Mouse (Mus musculus) kidney, adult 18-20 months (tissue): Measurements from ENCODE around the gene Gtdc1.
"Not testable (repeated sequence)": the region's sequence is repeated elsewhere in the genome, so short reads cannot be mapped to it uniquely, and the experiment has no call there.

Experiments used
- DNase-seq: peaks from one replicate; pipeline ENCODE4 v3.0.0; 2021

Gtdc1 gene

DNA sequence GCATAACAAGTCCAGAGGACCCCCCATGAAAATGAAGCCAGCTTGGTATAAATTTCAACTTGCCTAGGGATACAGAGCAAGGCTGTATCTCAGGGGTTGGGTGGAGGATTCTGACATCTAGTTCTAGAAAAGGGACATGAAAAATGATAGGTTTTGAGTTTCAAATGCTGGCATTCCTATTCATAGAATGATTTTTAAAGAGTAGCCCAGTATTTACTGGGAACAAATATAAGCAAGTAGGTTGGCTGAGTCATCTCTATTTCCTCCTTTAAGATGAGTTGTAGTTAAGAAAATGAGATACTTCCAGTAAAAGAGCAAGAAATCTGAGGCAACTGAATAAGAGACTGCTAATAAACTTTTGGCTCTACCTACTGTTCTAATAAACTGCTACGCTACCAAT, 190.8 kb downstream of the Gtdc1 start:
- DNase-seq: no peak

DNA sequence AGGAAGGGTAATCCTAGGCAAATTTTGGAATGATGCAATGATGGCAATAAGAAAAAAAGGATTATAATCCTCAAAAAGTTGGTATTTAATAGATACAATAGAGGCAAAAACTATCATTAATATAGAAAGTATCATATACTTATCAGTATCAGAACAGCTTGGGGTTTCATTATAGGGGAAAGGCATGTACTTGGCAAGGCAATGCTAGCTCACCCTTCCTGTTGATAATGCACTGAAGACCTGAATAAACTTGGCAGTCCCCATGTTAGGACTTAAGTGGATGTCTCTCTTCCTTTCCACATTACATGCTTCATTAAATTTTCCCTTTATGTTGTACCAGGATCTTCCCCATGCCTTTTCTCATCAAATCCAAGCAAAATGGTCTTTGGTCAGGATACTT, 206.0 kb downstream of the Gtdc1 start:
- DNase-seq: no peak

- DNase-seq: no peak
Measured at GRCm38 (mm10) chr2:44705883-44706615, 221.4 kb downstream of the Gtdc1 start.

GRCm38 (mm10) chr2:44700276-44700675, 227.2 kb downstream of the Gtdc1 start:
- DNase-seq: no peak

- no peak for DNase-seq
Measured at GRCm38 (mm10) chr2:44696441-44696840, 231.0 kb downstream of the Gtdc1 start.

GRCm38 (mm10) chr2:44693898-44694297, 233.6 kb downstream of the Gtdc1 start:
- DNase-seq: no peak

- DNase-seq: no peak
Measured at GRCm38 (mm10) chr2:44664049-44664448, 263.4 kb downstream of the Gtdc1 start.

DNA sequence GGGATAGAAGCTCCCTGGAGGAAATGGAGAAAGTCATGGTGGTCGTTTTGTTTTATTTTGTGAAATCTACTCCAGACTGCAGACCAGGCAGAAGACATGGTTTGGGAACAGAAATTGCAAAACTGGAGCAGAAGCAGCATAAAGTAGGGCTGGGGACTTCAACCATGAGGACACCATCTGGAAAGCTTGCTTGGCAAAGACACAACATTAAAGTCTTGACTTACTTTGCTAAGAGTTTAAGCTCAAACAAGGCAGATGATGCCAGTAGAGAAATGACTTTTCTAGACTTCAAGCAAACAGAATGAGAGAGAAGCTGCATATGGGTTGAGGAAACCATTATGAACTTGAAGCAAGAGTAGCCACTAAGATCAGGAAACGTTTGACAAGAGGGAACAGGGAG, 267.6 kb downstream of the Gtdc1 start:
- DNase-seq: no peak

DNA sequence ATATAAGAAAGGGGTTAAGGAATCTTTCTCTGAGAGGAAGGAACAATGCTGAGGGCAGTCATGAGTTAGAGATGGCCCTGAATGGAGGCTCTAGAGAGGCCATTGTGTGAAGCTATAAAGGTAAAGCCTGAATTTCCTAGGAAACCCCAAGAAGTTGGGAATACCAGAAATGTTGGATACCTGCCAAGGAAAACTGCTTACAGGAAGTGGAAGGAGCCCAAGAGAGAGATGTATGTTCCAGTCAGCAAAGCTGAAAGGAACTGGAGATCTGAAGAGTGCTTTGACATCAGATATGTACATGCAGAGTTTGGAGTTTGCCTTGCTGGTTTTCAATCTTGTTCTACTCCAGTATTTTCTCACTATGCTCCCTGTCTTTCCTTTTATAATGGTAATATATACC, 268.4 kb downstream of the Gtdc1 start:
- DNase-seq: no peak

- no peak for DNase-seq
Measured at GRCm38 (mm10) chr2:44648537-44648936, 278.9 kb downstream of the Gtdc1 start.

GRCm38 (mm10) chr2:44646398-44646797, 281.1 kb downstream of the Gtdc1 start:
- no peak for DNase-seq

GRCm38 (mm10) chr2:44639370-44639769, 288.1 kb downstream of the Gtdc1 start:
- no peak for DNase-seq

- no peak for DNase-seq
Measured at GRCm38 (mm10) chr2:44638157-44638556, 289.3 kb downstream of the Gtdc1 start.

DNA sequence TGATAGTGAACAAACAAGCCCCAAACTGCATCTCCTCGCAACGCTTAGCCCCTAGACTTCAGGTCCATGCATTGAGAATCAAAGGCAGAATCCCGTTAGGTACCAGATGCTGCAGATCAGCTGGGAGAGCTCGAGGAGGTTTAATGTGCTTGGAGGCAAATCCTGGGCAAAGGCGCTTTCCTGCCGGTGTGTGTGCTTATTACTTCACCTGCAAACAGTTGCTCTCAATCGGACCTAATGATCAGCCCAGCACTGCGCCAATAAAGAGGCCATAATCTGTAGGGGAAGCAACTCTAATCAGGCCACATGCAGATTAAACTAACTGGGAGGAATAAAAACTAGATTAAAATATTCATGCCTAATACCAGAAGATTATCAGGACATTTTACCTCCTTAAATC, 293.5 kb downstream of the Gtdc1 start:
- no peak for DNase-seq

DNA sequence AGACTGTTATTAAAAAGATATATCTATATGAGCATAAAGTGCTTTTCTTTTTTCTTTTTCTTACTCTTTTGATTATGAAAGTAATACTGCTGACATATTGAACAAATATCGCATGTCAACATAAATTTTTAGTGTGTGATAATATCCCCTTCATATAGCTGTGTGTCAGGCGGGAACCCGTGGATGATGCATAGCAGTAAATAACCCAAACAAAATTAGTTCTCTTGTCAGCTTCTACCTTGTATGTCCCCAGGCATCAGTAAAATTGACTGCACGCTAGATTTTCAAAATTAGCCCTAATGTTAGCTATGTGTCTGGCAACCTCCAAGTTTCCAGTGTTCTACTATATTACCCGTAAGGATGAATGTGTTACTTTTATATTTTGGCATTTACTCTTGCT, 294.4 kb downstream of the Gtdc1 start:
- DNase-seq: no peak

- no peak for DNase-seq
Measured at GRCm38 (mm10) chr2:44632584-44632983, 294.9 kb downstream of the Gtdc1 start.

DNA sequence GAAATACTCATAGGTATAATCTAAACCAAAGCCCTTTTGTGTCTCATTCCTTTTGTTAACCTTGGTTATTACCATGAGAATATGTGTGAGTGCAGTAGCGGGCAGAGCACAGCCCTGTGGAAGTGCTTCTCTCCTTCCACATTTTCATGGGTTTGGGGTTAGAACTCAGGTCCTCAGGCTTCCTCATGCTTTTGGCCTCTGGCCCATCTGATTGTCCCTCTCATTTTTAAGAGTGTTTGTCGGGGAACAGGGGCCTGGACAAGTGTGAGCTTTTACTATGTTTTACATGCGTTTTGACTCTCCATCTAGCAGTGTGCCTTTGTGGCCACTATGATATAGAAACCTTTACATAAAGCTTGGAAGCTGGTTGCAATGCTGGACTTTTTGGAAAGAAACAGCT, 296.4 kb downstream of the Gtdc1 start:
- DNase-seq: no peak

- DNase-seq: no peak
Measured at GRCm38 (mm10) chr2:44628778-44629177, 298.7 kb downstream of the Gtdc1 start.

DNA sequence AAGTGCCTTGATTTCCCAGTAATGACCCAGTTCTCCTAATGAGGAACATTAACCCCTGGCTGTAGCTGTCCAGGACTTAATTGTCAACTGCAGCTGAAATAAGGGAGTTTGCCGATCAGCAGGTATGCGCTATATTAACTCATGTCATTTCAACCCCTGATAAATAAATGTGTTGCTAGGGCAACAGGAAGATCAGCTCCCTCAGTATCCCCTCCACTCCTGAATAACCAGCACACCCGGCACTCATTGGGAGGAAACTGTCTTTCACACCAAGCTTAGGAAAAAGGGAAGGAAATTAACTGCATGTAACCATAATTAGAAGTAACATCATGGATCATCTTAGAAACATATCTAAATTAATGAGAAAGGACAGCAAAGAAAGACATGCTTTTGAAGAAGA, 302.3 kb downstream of the Gtdc1 start:
- no peak for DNase-seq

DNA sequence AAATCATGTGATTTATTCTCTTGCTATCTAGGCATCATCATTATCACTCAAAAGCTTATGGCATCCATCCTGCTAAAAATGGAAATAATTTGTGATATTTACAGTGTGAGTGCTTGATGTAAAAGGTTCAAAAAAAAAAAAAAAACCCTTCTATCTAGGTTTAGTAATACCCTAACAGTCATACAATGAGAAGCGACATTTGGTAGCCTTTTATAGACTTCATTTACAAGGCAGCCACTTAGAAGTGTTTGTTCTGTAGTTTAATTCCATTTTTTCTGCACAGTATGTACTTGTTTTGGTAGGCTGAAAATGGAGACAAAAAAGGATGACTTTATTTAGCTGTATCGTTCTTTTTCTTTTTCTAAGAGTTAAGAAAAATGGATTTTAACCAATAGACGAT, 305.0 kb downstream of the Gtdc1 start:
- DNase-seq: no peak

- DNase-seq: not testable (repeated sequence)
Measured at GRCm38 (mm10) chr2:44599653-44600052, 327.8 kb downstream of the Gtdc1 start.

- DNase-seq: no peak
Measured at GRCm38 (mm10) chr2:44594276-44594675, 333.2 kb downstream of the Gtdc1 start.

DNA sequence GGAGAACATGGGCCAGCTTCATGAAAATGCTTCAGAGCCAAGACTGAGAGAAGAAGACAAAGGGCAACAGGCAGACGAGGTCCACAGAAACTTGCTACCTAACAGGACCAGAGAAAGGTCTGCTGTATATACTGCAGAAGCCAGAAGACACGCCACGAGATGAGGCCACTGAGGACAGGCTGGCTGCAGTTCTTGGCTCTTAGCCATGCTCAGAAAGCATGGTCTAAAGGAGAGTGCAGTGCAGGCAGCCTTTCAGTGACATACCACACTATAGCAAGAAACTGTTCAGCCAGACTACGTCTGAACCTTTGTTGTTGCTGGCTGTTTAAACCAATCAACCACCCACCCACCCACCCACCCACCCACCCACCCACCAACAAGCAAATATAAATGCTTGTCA, 336.6 kb downstream of the Gtdc1 start:
- peak; percentile 18 for DNase-seq

- no peak for DNase-seq
Measured at GRCm38 (mm10) chr2:44584061-44584460, 343.4 kb downstream of the Gtdc1 start.

DNA sequence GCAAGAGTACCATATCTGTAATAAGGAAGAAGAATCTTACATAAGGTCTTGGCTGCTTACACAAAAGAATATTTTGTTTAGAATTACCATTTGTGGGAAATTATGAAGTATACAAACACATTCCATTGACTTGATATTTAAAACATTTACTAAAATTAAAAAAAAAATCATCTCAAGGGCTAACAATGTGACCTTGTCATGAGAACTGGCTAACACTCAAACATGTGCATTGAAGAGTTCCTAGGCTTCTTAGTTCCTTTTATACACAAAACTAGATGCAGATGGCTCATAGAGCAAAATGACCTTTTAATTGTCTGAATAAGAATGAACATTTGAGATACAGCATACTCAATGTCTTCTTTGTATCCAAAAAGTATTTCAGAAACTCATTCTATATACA, 344.0 kb downstream of the Gtdc1 start:
- DNase-seq: no peak
